Mouse (Mus musculus): ENCODE measurements at regions not wholly inside any gene's neighbourhood (a gene's known extent, or its start where the extent isn't known, plus 50 kb on each side); places are given as distances from the start of the nearest gene placed in this dataset.

- no peak overlapping the region for H3K4me3 ChIP-seq
- no peak overlapping the region for H3K27ac ChIP-seq (replicated peaks)
- no peaks in the 10 kb centered on the region for H3K9me3 ChIP-seq (replicated peaks)
- H3K4me1 ChIP-seq, result no peaks in the 10 kb centered on the region
- no peaks in the 10 kb centered on the region for H3K36me3 ChIP-seq
- DNase-seq (ENCODE audit: low spot score), result no peak
- H3K27me3 ChIP-seq (ENCODE audit: low read depth, poor library complexity, severe bottlenecking), result no peaks in the 10 kb centered on the region
- 87% methylated on average over 5 of the region's 5 CpGs for WGBS
Measured at GRCm38 (mm10) chr11:39453329-39453952, 1241.6 kb downstream of the Mat2b start.

- Histone ChIP-seq H3K9me3 (replicated peaks) (no peaks in the 10 kb centered on the region), H3K27ac (replicated peaks) (no peak overlapping the region), H3K27me3 (ENCODE audit: low read depth, poor library complexity, severe bottlenecking) (no peaks in the 10 kb centered on the region), H3K4me1 (no peaks in the 10 kb centered on the region), H3K36me3 (no peaks in the 10 kb centered on the region), H3K4me3 (no peak overlapping the region)
- DNase-seq (ENCODE audit: low spot score), result no peak
- 82% methylated on average over 2 of the region's 2 CpGs for WGBS
Measured at GRCm38 (mm10) chr11:39446374-39446773, 1248.6 kb downstream of the Mat2b start.

GRCm38 (mm10) chr11:39411691-39412090, 1283.3 kb downstream of the Mat2b start:
- Histone ChIP-seq H3K27ac (replicated peaks) (no peak overlapping the region), H3K36me3 (no peaks in the 10 kb centered on the region), H3K9me3 (replicated peaks) (no peaks in the 10 kb centered on the region), H3K27me3 (ENCODE audit: low read depth, poor library complexity, severe bottlenecking) (no peaks in the 10 kb centered on the region), H3K4me1 (peaks cover 11% of the 10 kb centered on the region), H3K4me3 (no peak overlapping the region)
- DNase-seq (ENCODE audit: low spot score), result no peak
- WGBS, result 43% methylated on average over 2 of the region's 2 CpGs

GRCm38 (mm10) chr11:39411182-39411581, 1283.8 kb downstream of the Mat2b start:
- DNase-seq (ENCODE audit: low spot score), result no peak
- H3K27me3 ChIP-seq (ENCODE audit: low read depth, poor library complexity, severe bottlenecking), result no peaks in the 10 kb centered on the region
- no peak overlapping the region for H3K4me3 ChIP-seq
- H3K36me3 ChIP-seq, result no peaks in the 10 kb centered on the region
- peaks cover 11% of the 10 kb centered on the region for H3K4me1 ChIP-seq
- H3K9me3 ChIP-seq (replicated peaks), result no peaks in the 10 kb centered on the region
- no peak overlapping the region for H3K27ac ChIP-seq (replicated peaks)
- 96% methylated on average over 2 of the region's 2 CpGs for WGBS

GRCm38 (mm10) chr11:39364827-39365226, 1330.2 kb downstream of the Mat2b start:
- Histone ChIP-seq H3K36me3 (no peaks in the 10 kb centered on the region), H3K27ac (replicated peaks) (no peak overlapping the region), H3K27me3 (ENCODE audit: low read depth, poor library complexity, severe bottlenecking) (no peaks in the 10 kb centered on the region), H3K9me3 (replicated peaks) (no peaks in the 10 kb centered on the region), H3K4me3 (no peak overlapping the region), H3K4me1 (no peaks in the 10 kb centered on the region)
- no peak for DNase-seq (ENCODE audit: low spot score)

GRCm38 (mm10) chr11:39350616-39351015, 1344.4 kb downstream of the Mat2b start:
- Histone ChIP-seq H3K27ac (replicated peaks) (no peak overlapping the region), H3K36me3 (no peaks in the 10 kb centered on the region), H3K27me3 (ENCODE audit: low read depth, poor library complexity, severe bottlenecking) (no peaks in the 10 kb centered on the region), H3K4me3 (no peak overlapping the region), H3K9me3 (replicated peaks) (no peaks in the 10 kb centered on the region), H3K4me1 (no peaks in the 10 kb centered on the region)
- 53% methylated on average over 1 of the region's 1 CpGs for WGBS
- no peak for DNase-seq (ENCODE audit: low spot score)
